Mouse (Mus musculus) retina, postnatal 1 day (tissue): Measurements from ENCODE around the gene Chchd6.

Source experiments
- DNase-seq: peaks from one replicate; pipeline ENCODE4 v3.0.0-alpha.2; 2012

Chchd6 gene

GRCm38 (mm10) chr6:89508263-89508662 is 87.2 kb downstream of the Chchd6 start:
- DNase-seq, result no peak

DNA sequence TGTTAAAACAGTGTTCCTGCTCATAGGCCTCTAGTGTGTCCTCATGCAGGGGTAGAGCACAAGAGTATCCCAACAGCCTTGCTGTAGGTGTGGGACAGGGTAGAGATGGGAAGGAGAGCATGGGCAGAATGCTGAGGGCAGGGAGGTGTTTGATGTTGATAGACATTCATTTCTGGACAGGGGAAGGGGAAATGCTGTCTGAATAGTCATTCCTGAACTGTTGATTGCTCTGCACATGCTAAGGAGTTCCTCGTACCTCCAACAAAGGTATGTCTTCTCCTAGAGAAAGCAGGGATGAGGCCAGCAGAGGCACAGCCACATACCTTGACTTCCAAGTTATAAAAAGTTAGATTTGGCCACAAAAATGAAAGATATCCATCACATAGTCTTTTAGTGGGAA is 95.5 kb downstream of the Chchd6 start:
- DNase-seq, result no peak

GRCm38 (mm10) chr6:89498764-89499516 is 96.5 kb downstream of the Chchd6 start:
- DNase-seq, result peak; percentile 19

DNA sequence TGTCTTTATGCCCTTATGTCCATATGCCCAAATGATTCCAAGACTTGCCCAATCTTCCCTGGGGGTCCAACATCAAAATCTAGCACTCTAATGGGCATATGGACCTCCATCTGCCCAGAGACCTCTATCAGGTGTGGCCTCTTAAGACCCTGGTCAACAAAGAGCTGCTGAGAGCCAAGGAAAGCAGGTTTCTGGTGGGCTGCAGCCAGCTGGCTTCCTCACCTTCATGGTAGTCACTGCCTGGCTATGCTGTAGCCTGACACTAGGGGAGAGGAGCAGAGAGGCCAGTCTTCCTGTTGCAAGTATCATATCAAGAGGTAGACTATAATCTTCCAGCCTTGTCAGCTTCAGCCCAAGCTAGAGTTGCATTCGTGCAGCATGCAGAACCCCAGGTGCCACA is 98.5 kb downstream of the Chchd6 start:
- no peak for DNase-seq

DNA sequence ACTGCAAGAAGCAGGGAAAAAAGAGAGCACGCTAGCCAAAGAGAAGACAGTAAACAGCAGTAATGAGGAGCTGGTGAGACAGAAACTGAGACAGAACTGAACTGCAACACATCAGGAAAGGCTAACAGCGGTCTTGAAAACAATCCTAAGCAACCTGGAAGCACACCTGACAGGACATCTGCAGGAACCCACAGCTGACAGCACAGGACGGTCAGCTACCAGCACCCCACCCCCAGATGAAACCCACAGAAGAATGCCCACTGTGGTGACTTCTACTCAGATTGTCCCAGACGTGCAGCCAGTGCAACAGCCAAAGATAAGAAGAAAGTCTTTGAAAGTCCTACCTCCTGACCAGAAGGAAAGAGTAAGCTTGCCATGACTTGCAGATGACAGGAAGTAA is 103.1 kb downstream of the Chchd6 start:
- no peak for DNase-seq

GRCm38 (mm10) chr6:89490369-89490768 is 105.1 kb downstream of the Chchd6 start:
- no peak for DNase-seq

GRCm38 (mm10) chr6:89489533-89489932 is 105.9 kb downstream of the Chchd6 start:
- no peak for DNase-seq

DNA sequence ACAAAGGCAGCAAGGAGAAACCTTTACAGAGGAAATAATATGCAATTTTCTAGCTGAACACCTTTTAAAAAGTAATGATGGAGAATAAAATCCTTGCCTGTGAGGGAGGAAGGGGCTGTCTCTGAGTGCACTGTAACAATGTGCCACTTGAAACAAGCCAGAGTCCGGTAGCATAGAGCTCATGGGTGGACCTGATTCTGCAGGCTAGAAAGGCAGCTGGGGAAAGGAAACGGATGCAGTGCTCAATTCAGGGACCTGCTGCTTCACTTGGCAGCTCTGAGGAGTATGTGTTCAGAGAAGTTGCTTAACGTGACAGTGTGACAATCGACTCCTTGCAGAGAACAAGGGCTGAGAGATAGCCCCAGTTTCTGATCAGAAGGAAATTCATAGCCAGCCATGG is 109.4 kb downstream of the Chchd6 start:
- DNase-seq, result peak; percentile 18

DNA sequence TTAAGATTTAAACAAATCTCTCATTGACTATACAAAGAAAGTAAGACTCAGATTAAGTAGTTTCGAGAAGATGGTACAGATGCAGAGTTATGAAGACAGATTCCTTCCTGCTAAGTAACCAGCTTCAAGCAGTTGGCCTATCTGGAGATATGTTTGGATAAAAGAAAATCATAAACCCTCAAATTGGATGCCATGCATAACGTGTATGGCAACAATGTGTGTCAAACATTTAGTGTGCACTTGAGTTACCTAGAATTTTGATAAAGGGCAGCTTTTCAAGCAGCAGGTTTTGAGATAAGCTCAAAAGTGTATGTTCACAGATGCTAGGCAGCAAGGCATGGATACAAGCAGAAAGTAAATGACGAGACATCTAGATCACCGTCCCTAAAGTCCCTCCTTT is 114.3 kb downstream of the Chchd6 start:
- DNase-seq, result no peak

DNA sequence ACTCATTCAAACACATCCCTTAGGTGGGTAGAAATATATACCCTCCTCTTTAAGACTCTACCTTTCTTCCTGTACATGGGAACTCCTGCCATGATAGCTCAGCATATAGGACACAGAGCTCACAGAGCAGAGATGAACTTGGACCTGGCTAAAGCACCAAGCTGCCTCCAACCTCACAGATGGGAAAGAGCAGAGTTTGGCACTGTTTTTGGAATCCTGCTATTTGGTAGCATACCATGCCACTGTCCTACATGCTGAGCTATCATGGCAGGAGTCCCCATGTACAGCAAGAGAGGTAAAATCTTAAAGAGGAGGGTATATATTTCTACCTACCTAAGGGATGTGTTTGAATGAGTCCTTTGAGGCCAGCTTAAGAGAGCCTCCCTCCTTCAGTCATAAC is 127.5 kb downstream of the Chchd6 start:
- no peak for DNase-seq

GRCm38 (mm10) chr6:89467290-89467689 is 128.2 kb downstream of the Chchd6 start:
- DNase-seq, result peak; percentile 38

GRCm38 (mm10) chr6:89466875-89467274 is 128.6 kb downstream of the Chchd6 start:
- peak; percentile 9 for DNase-seq

DNA sequence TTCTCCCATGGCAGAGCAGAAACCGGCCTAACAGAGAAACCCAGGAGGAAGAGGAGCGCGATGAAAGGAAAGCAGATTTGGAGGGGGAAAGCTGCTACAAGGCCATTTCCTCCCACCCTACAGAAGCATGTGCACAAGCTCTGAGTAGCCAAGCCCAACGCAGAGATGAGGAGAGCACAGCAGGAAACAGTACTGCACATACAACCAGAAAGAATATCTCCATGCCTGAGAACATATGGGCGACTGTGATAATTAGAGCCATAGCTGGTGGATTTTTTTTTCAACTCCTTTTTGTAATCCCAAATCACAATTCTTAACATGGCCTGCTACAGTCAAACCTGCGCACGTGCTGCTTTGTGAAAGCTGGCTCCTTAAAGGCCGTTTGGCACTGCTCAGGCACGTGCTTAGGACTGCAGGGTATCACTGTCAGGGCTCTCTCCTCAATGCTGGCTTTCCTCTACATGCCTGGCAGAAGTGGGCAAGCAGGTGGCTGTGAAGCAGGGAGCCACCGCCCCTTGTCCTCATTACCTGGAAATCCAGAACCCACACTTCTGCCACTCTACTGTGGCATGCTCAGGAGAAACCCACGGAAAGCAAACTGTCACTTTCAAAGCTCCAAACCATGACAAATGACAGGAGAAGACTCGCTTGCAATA is 129.3 kb downstream of the Chchd6 start:
- DNase-seq, result no peak

DNA sequence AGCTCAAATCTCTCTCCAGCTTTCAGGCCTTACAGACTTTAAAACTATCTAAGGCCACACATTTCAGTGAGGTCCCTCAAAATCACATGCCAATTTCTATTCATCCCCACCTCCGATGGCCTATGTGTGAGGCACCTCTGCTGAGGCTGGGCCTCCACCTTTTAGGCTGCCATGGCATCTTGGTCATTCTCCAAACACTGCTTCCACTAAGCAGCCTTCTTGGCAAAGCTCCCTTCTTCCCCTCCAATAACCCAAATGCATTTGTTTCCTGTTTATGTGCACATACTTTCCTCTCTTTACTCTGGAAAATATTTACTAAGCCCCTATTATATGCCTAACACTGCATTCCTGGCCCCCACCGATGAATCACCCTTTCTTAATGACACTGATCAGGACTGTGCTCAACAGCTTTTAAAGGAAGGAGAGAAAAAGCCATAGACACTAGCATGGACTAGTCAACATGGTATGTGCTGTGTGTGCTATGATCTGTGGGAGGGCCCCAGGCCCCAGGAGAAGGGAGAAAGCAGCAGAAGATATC is 133.2 kb downstream of the Chchd6 start:
- no peak for DNase-seq

DNA sequence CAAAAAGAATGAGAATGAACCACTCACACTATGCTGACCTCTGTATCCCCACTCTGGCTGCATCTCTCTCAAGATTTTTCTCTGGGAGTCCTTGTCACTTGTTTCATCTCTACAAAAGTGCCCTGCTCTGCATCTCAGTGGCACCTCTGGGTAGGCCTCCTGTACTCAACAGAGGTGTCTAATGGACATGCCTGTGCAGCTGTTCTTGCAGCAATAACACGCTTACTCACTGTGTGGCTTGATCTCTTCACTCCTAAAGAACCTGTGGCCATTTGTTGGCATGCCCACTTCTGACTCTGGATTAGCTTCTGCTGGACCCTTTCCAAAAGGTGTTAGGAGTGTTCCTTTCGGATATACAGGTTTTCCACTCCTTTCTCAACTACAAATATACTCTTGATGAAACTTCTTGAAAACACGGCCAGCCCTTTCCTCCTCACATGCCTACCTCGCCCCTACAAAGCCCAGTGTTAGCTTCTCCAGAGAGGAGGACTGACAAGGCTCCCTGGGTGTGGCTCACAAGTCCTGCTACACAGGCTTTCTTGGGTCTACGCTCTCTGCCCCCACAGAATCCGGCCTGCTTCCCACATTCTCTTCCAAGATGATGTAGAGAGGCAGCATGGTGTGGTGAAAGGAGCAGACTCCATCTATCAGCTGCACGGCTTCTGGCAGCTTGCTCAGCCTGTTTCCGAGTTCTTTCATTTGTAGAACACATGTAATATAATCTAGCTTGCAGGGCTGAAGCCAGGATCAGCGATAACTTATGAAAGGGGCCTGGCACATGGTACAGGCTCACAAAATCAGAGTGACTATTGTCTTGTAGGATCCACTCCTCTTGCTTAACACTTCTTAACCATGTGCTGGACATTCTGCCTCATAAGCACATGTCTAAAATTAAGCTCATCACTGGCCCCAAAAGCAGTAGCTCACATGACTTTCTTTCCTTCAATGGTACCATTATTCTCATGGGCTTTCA is 133.9 kb downstream of the Chchd6 start:
- DNase-seq, result no peak

DNA sequence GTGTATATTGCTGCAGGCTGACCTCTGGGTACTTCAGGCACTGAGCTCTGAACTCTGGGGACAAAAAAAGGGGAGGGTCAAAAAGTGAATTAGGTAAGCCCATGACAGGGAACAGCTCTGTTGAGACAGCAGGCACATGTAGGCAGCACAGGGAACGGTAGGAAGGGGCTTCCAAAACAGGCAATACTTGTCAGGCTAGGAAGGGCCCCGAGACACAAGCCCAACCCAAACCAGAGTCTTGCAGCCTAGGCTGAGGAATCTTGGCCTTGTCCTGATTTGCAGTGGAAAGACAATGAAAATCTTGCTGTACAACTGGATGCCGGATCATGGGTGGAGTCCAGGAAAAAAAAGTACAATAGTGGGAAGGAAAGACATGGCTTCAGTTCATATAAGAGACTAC is 135.8 kb downstream of the Chchd6 start:
- DNase-seq, result no peak

GRCm38 (mm10) chr6:89457601-89458000 is 137.9 kb downstream of the Chchd6 start:
- no peak for DNase-seq

DNA sequence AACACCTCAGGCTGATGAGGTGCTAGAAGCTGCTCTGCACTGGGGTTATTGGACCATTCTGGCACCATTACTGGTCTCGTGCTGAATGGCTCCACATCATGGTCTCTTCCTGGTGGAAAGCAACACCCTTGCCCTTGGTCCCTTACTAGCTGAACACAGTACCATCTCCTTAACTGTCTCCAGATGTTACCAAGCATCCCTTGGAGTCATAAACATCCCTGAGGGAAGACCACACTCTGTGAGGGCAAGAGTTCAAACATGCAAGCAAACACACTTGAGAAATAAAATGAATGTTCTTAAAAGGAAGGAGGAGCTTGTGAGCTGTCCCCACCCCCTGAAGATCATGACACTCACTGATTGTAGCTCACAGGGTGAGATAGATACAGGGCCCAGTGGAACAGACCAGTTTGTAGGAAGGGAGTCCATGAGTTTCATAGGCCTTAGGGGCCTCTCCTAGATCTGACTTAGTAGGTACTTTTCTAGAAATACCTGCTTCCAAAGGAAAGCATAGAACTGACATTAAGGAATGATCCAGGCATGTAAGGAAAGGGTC is 139.0 kb downstream of the Chchd6 start:
- no peak for DNase-seq

DNA sequence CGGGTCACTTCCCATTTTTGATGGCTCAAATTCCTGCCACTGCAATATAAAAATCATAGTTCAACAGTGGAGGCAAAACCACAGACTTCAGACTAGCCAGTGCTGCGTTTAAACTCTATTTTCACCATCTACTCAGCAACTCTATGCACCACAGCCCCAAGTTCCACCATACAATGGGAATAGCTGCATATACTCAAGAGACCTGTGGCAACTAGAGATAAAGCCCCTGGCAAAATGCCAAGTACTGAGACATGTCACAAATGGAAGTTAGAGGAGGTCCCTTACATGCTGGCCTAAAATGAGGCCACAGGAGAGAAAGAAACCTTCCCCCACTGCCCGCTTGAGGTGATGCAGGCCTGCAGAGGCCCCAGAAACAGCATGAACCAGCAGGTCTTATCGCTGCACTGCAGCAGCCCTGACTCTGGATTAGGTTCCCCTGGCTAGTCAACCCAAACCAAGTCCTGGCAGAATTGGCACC is 139.9 kb downstream of the Chchd6 start:
- peak; percentile 34 for DNase-seq

DNA sequence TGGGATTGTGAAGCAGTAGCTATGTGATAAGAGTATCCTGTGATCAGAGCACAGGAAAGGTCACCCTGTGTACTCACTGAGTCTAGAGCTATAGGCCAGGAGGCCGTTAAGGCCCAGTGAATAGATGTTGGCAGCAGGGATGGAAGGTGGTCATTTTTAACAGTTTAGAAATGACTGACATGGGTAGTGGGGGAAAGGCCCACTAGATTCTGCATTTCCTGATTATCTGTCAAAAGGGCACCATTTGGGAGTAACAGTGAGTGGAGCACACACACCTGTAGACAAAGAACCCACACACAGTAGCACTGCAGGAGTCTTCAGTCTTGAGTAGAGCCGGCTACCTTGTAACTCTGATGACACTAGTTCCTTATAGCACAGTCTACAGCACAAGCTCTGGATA is 141.0 kb downstream of the Chchd6 start:
- no peak for DNase-seq

- DNase-seq, result peak; percentile 88
Measured at GRCm38 (mm10) chr6:89452976-89453674, 142.3 kb downstream of the Chchd6 start.

DNA sequence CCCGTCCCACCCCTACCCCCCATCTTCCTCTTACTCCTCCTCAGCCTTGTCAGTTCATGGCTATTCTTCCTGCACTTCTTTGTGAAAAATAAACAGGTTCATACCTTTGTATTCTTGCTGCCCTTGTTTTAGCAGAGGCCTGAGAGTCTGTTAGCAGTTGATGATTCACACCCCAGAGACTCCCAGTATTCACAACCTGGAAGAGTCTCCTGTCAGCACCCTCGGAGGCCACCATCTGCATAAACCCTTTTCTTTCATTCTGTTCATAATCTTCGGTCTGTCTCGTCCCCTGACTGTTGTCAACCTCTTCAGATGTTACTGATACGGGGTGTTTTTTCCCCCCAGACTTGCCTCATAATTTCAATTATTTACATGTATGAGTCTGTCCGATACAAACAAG is 143.1 kb downstream of the Chchd6 start:
- no peak for DNase-seq
